Mouse (Mus musculus): ENCODE measurements at regions not wholly inside any gene's neighbourhood (a gene's known extent, or its start where the extent isn't known, plus 50 kb on each side); places are given as distances from the start of the nearest gene placed in this dataset.

GRCm38 (mm10) chrX:12479207-12479606 is 108.4 kb upstream of the Atp6ap2 start:
- H3K27ac ChIP-seq (ENCODE audit: insufficient read depth, low read length), result no peak overlapping the region
- no peak for TF ChIP-seq POLR2A (IDR thresholded peaks at IDR 0.05; ENCODE audit: extremely low read depth, insufficient read depth, low read length)
- H3K4me3 ChIP-seq (ENCODE audit: insufficient read depth, low read length), result no peak overlapping the region
- H3K4me1 ChIP-seq (ENCODE audit: control insufficient read depth, insufficient read depth, low read length), result no peaks in the 10 kb centered on the region

GRCm38 (mm10) chrX:12490957-12491356 is 96.6 kb upstream of the Atp6ap2 start:
- H3K4me1 ChIP-seq (ENCODE audit: control insufficient read depth, insufficient read depth, low read length), result no peaks in the 10 kb centered on the region
- no peak overlapping the region for H3K27ac ChIP-seq (ENCODE audit: insufficient read depth, low read length)
- TF ChIP-seq POLR2A (IDR thresholded peaks at IDR 0.05; ENCODE audit: extremely low read depth, insufficient read depth, low read length), result no peak
- no peak for TF ChIP-seq CTCF (IDR thresholded peaks at IDR 0.05; ENCODE audit: extremely low read depth, insufficient read depth, low read length)
- H3K4me3 ChIP-seq (ENCODE audit: insufficient read depth, low read length), result no peak overlapping the region

- H3K4me1 ChIP-seq (ENCODE audit: control insufficient read depth, insufficient read depth, low read length), result no peaks in the 10 kb centered on the region
- no peak overlapping the region for H3K4me3 ChIP-seq (ENCODE audit: insufficient read depth, low read length)
- TF ChIP-seq CTCF (IDR thresholded peaks at IDR 0.05; ENCODE audit: extremely low read depth, insufficient read depth, low read length), result no peak
- no peak for TF ChIP-seq POLR2A (IDR thresholded peaks at IDR 0.05; ENCODE audit: extremely low read depth, insufficient read depth, low read length)
- H3K27ac ChIP-seq (ENCODE audit: insufficient read depth, low read length), result no peak overlapping the region
These were observed 94.4 kb upstream of the Atp6ap2 start for GRCm38 (mm10) chrX:12493216-12493615.

GRCm38 (mm10) chrX:12493916-12494315 is 93.7 kb upstream of the Atp6ap2 start:
- TF ChIP-seq POLR2A (IDR thresholded peaks at IDR 0.05; ENCODE audit: extremely low read depth, insufficient read depth, low read length) (no peak), CTCF (IDR thresholded peaks at IDR 0.05; ENCODE audit: extremely low read depth, insufficient read depth, low read length) (no peak)
- Histone ChIP-seq H3K4me1 (ENCODE audit: control insufficient read depth, insufficient read depth, low read length) (no peaks in the 10 kb centered on the region), H3K27ac (ENCODE audit: insufficient read depth, low read length) (no peak overlapping the region), H3K4me3 (ENCODE audit: insufficient read depth, low read length) (no peak overlapping the region)

- TF ChIP-seq CTCF (IDR thresholded peaks at IDR 0.05; ENCODE audit: extremely low read depth, insufficient read depth, low read length), result no peak
- TF ChIP-seq POLR2A (IDR thresholded peaks at IDR 0.05; ENCODE audit: extremely low read depth, insufficient read depth, low read length), result no peak
- H3K4me3 ChIP-seq (ENCODE audit: insufficient read depth, low read length), result no peak overlapping the region
- H3K27ac ChIP-seq (ENCODE audit: insufficient read depth, low read length), result no peak overlapping the region
- H3K4me1 ChIP-seq (ENCODE audit: control insufficient read depth, insufficient read depth, low read length), result no peaks in the 10 kb centered on the region
These were observed 93.1 kb upstream of the Atp6ap2 start for GRCm38 (mm10) chrX:12494535-12494934.

- H3K27ac ChIP-seq (ENCODE audit: insufficient read depth, low read length), result no peak overlapping the region
These were observed 87.0 kb upstream of the Atp6ap2 start for GRCm38 (mm10) chrX:12500601-12501000.

GRCm38 (mm10) chrX:12502364-12502763 is 85.2 kb upstream of the Atp6ap2 start:
- H3K4me1 ChIP-seq (ENCODE audit: control insufficient read depth, insufficient read depth, low read length), result no peaks in the 10 kb centered on the region
- no peak overlapping the region for H3K27ac ChIP-seq (ENCODE audit: insufficient read depth, low read length)
- no peak overlapping the region for H3K4me3 ChIP-seq (ENCODE audit: insufficient read depth, low read length)
- TF ChIP-seq POLR2A (IDR thresholded peaks at IDR 0.05; ENCODE audit: extremely low read depth, insufficient read depth, low read length), result no peak
- no peak for TF ChIP-seq CTCF (IDR thresholded peaks at IDR 0.05; ENCODE audit: extremely low read depth, insufficient read depth, low read length)

More at GRCm38 (mm10) chrX:12500601-12501000, 87.0 kb upstream of the Atp6ap2 start:
- no peak overlapping the region for H3K4me3 ChIP-seq (ENCODE audit: insufficient read depth, low read length)
- no peaks in the 10 kb centered on the region for H3K4me1 ChIP-seq (ENCODE audit: control insufficient read depth, insufficient read depth, low read length)
- TF ChIP-seq CTCF (IDR thresholded peaks at IDR 0.05; ENCODE audit: extremely low read depth, insufficient read depth, low read length) (no peak), POLR2A (IDR thresholded peaks at IDR 0.05; ENCODE audit: extremely low read depth, insufficient read depth, low read length) (no peak)

- TF ChIP-seq POLR2A (IDR thresholded peaks at IDR 0.05; ENCODE audit: extremely low read depth, insufficient read depth, low read length), result no peak
- no peak for TF ChIP-seq CTCF (IDR thresholded peaks at IDR 0.05; ENCODE audit: extremely low read depth, insufficient read depth, low read length)
- H3K4me1 ChIP-seq (ENCODE audit: control insufficient read depth, insufficient read depth, low read length), result no peaks in the 10 kb centered on the region
- H3K27ac ChIP-seq (ENCODE audit: insufficient read depth, low read length), result no peak overlapping the region
- H3K4me3 ChIP-seq (ENCODE audit: insufficient read depth, low read length), result no peak overlapping the region
These were observed 84.0 kb upstream of the Atp6ap2 start for GRCm38 (mm10) chrX:12503581-12503980.

- no peak overlapping the region for H3K27ac ChIP-seq (ENCODE audit: insufficient read depth, low read length)
- no peaks in the 10 kb centered on the region for H3K4me1 ChIP-seq (ENCODE audit: control insufficient read depth, insufficient read depth, low read length)
- TF ChIP-seq CTCF (IDR thresholded peaks at IDR 0.05; ENCODE audit: extremely low read depth, insufficient read depth, low read length) (no peak), POLR2A (IDR thresholded peaks at IDR 0.05; ENCODE audit: extremely low read depth, insufficient read depth, low read length) (no peak)
- no peak overlapping the region for H3K4me3 ChIP-seq (ENCODE audit: insufficient read depth, low read length)
These were observed 76.5 kb upstream of the Atp6ap2 start for GRCm38 (mm10) chrX:12511119-12511518.

GRCm38 (mm10) chrX:12525044-12525443 is 62.6 kb upstream of the Atp6ap2 start:
- TF ChIP-seq POLR2A (IDR thresholded peaks at IDR 0.05; ENCODE audit: extremely low read depth, insufficient read depth, low read length), result no peak
- no peak for TF ChIP-seq CTCF (IDR thresholded peaks at IDR 0.05; ENCODE audit: extremely low read depth, insufficient read depth, low read length)

More at GRCm38 (mm10) chrX:12525044-12525443, 62.6 kb upstream of the Atp6ap2 start:
- Histone ChIP-seq H3K4me3 (ENCODE audit: insufficient read depth, low read length) (no peak overlapping the region), H3K4me1 (ENCODE audit: control insufficient read depth, insufficient read depth, low read length) (no peaks in the 10 kb centered on the region), H3K27ac (ENCODE audit: insufficient read depth, low read length) (no peak overlapping the region)
